Mouse (Mus musculus) lung, postnatal 0 days (tissue): ENCODE measurements around the gene Adgrg6. TPM values are rescaled to one million over a fixed set of nuclear protein-coding genes. Genes with fewer than 3 reads are reported as not detected.

ENCODE experiments used
- ATAC-seq: fragments of 200-750 bp; cut with Nextera tagmentation; 2 replicates; pipeline ENCODE4 v1.8.0; 2017; ENCODE audit warnings: moderate library complexity
- DNase-seq: peaks from one replicate; pipeline ENCODE4 v3.0.0-alpha.2; 2016; ENCODE audit warnings: low spot score
- H3K27ac ChIP-seq: fragments of 300-500 bp; sonication (generic); 2 replicates; pipeline ENCODE4 v1.5.1; 2014; ENCODE audit warnings: antibody characterized with exemption, mild to moderate bottlenecking, low read length, mixed read lengths
- H3K27me3 ChIP-seq: fragments of 300-500 bp; sonication (generic); replicated peaks from 2 replicates; pipeline ENCODE4 v1.6.1; 2014; ENCODE audit warnings: low read length, mixed read lengths; ENCODE audit not compliant: insufficient read depth
- H3K36me3 ChIP-seq: fragments of 300-500 bp; sonication (generic); 2 replicates; pipeline ENCODE4 v1.6.1; 2014; ENCODE audit warnings: low read length, mixed read lengths; ENCODE audit not compliant: insufficient read depth
- H3K4me1 ChIP-seq: fragments of 300-500 bp; sonication (generic); 2 replicates; pipeline ENCODE4 v1.6.1; 2014; ENCODE audit warnings: antibody characterized with exemption, low read depth, low read length, mixed read lengths; ENCODE audit not compliant: insufficient read depth
- H3K4me2 ChIP-seq: fragments of 300-500 bp; sonication (generic); replicated peaks from 2 replicates; pipeline ENCODE4 v1.6.1; 2014; ENCODE audit warnings: low read depth, mild to moderate bottlenecking, low read length, moderate library complexity, mixed read lengths
- H3K4me3 ChIP-seq: fragments of 300-500 bp; sonication (generic); 2 replicates; pipeline ENCODE4 v1.5.1; 2014; ENCODE audit warnings: low read depth, low read length
- H3K9ac ChIP-seq: fragments of 300-500 bp; sonication (generic); replicated peaks from 2 replicates; pipeline ENCODE4 v1.6.1; 2014; ENCODE audit warnings: low read depth, mild to moderate bottlenecking
- H3K9me3 ChIP-seq: fragments of 300-500 bp; sonication (generic); 2 replicates; pipeline ENCODE4 v1.6.1; 2016; ENCODE audit warnings: low read length, mixed read lengths
- CTCF ChIP-seq: IDR thresholded peaks from 2 replicates; pipeline ENCODE4 v1.5.1; 2016; ENCODE audit warnings: antibody characterized with exemption, mild to moderate bottlenecking
- EP300 ChIP-seq: IDR thresholded peaks from 2 replicates; pipeline ENCODE4 v1.6.1; 2016; ENCODE audit warnings: antibody characterized with exemption, mild to moderate bottlenecking, control low read depth
- WGBS: fragments of 180-500 bp; shearing (Covaris S2); extraction: QIAGEN DNeasy Blood & Tissue Kit; methylation state at CpG from one replicate; pipeline ENCODE4 v1.1.7; 2014; 5-methylcytosine and 5-hydroxymethylcytosine counted together
- polyA plus RNA-seq: library from polyadenylated mRNA; unstranded; fragments of >200 nt; fragmentation: Nextera tagmentation; extraction: Ambion mirVana; gene quantifications from 2 replicates; pipeline ENCODE4 v1.2.1, GENCODE M21; 2015

Gene Adgrg6
- 22.1 and 28.3 TPM in 2 replicates for polyA plus RNA-seq

GRCm38 (mm10) chr10:14544941-14545717, at the start of gene Adgrg6:
Gene Adgrg6, minus strand, starts transcription at chr10:14545659.
- Histone ChIP-seq H3K9me3 (no peaks in the 10 kb centered on the region), H3K27me3 (no peaks in the 10 kb centered on the region), H3K4me3 (peak within 1 kb of the TSS; percentile 83), H3K4me1 (peaks cover 3% of the 10 kb centered on the region; the same call in 1 of the 2 replicates), H3K36me3 (no peaks in the 10 kb centered on the region), H3K4me2 (peak within 1 kb of the TSS; percentile 96), H3K27ac (peak within 1 kb of the TSS; percentile 66), H3K9ac (peak within 1 kb of the TSS; percentile 61)
- ATAC-seq (peak; percentile 82), DNase-seq (peak; percentile 56)
- WGBS = under 1% methylated on average over 65 of the region's 81 CpGs
- TF ChIP-seq EP300 = no peak
- TF ChIP-seq CTCF = peak; percentile 38

- no peak overlapping the region for H3K4me3 ChIP-seq
- H3K4me2 ChIP-seq = no peak overlapping the region
- TF ChIP-seq CTCF (no peak), EP300 (no peak)
- no peaks in the 10 kb centered on the region for H3K9me3 ChIP-seq
- ATAC-seq = no peak
- H3K9ac ChIP-seq = no peak overlapping the region
- H3K36me3 ChIP-seq = no peaks in the 10 kb centered on the region
- no peak overlapping the region for H3K27ac ChIP-seq
- H3K27me3 ChIP-seq = no peaks in the 10 kb centered on the region
- H3K4me1 ChIP-seq = no peaks in the 10 kb centered on the region
- WGBS = 96% methylated on average over 1 of the region's 1 CpGs
- DNase-seq = no peak
Observed at GRCm38 (mm10) chr10:14592215-14592614, 46.8 kb upstream of the Adgrg6 start.

GRCm38 (mm10) chr10:14590816-14591215, 45.4 kb upstream of the Adgrg6 start:
- Histone ChIP-seq H3K4me1 (no peaks in the 10 kb centered on the region), H3K27ac (no peak overlapping the region), H3K9me3 (no peaks in the 10 kb centered on the region), H3K4me2 (no peak overlapping the region), H3K27me3 (no peaks in the 10 kb centered on the region), H3K4me3 (no peak overlapping the region), H3K9ac (no peak overlapping the region), H3K36me3 (no peaks in the 10 kb centered on the region)
- ATAC-seq (no peak), DNase-seq (no peak)
- TF ChIP-seq EP300 (no peak), CTCF (no peak)
- 62% methylated on average over 2 of the region's 2 CpGs for WGBS

- Histone ChIP-seq H3K9me3 (no peaks in the 10 kb centered on the region), H3K27ac (no peak overlapping the region), H3K4me2 (no peak overlapping the region), H3K4me3 (no peak overlapping the region), H3K9ac (no peak overlapping the region), H3K27me3 (no peaks in the 10 kb centered on the region), H3K4me1 (no peaks in the 10 kb centered on the region), H3K36me3 (no peaks in the 10 kb centered on the region)
- no peak for TF ChIP-seq EP300
- TF ChIP-seq CTCF = no peak
- ATAC-seq (no peak), DNase-seq (no peak)
- 82% methylated on average over 6 of the region's 6 CpGs for WGBS
Observed at GRCm38 (mm10) chr10:14589667-14590066, 44.2 kb upstream of the Adgrg6 start.

- Histone ChIP-seq H3K27me3 (no peaks in the 10 kb centered on the region), H3K4me1 (no peaks in the 10 kb centered on the region), H3K9me3 (no peaks in the 10 kb centered on the region), H3K36me3 (no peaks in the 10 kb centered on the region), H3K9ac (no peak overlapping the region), H3K4me3 (no peak overlapping the region), H3K4me2 (no peak overlapping the region), H3K27ac (no peak overlapping the region)
- TF ChIP-seq CTCF (no peak), EP300 (no peak)
- no peak for ATAC-seq
- no peak for DNase-seq
- 84% methylated on average over 1 of the region's 1 CpGs for WGBS
Observed at GRCm38 (mm10) chr10:14583496-14583895, 38.0 kb upstream of the Adgrg6 start.

- WGBS = 61% methylated on average over 4 of the region's 4 CpGs
Observed at GRCm38 (mm10) chr10:14574255-14574654, 28.8 kb upstream of the Adgrg6 start.

More at GRCm38 (mm10) chr10:14574255-14574654, 28.8 kb upstream of the Adgrg6 start:
- Histone ChIP-seq H3K27me3 (no peaks in the 10 kb centered on the region), H3K4me3 (no peak overlapping the region), H3K9ac (no peak overlapping the region), H3K27ac (no peak overlapping the region), H3K4me1 (no peaks in the 10 kb centered on the region), H3K9me3 (no peaks in the 10 kb centered on the region), H3K4me2 (no peak overlapping the region), H3K36me3 (no peaks in the 10 kb centered on the region)
- TF ChIP-seq CTCF = no peak
- TF ChIP-seq EP300 = no peak
- ATAC-seq (peak; percentile 38; the same call in 1 of the 2 replicates), DNase-seq (peak; percentile 37)
